Mouse (Mus musculus): ENCODE results near the gene Taok2.

The Taok2 gene

DNA sequence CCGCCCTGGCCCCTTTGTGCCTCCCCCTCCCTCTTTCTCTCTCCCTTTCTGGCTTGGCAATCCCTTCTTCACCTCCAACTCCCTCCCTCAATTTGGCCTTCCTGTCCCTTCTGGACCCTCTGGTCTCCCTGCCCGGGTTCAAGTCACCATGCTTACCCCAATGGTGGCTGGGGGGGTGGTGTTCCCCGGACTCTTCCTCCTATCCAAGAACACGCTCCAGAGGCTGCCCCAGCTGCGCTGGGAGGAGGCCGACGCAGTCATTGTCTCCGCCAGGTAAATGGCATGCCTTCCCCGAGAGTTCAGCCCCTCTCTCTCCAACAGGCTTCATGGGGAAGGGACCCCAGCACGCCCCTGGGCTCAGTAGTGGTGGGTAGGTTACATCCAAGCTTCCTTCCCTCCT is 60.6 kb downstream of the Taok2 start:
- no peak for DNase-seq

DNA sequence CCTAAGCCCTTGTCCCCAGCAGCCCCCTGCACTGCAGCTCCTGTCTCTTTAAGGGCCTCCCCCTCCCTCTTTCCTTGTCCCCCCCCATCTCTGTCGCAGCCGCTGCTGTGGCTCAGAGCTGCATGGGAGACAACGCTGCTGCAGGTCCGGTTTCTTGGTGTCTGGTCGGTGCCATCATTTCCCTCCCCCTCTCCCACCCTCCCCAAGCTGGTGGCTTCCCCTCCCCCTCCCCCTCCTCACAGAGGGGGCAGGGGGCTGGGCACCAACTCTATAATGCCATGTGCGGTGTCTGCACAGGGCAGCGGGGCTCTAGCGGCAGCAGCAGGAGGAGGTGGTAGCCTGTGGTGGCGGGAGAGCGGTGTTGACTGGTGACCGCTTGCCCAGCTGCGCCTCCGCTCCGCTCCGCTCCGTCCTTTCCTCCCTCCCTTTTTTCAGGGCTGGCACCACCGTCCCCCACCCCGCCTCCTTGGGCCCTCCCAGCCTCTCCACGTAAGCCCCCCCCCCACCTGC is 61.2 kb downstream of the Taok2 start:
- DNase-seq: no peak

DNA sequence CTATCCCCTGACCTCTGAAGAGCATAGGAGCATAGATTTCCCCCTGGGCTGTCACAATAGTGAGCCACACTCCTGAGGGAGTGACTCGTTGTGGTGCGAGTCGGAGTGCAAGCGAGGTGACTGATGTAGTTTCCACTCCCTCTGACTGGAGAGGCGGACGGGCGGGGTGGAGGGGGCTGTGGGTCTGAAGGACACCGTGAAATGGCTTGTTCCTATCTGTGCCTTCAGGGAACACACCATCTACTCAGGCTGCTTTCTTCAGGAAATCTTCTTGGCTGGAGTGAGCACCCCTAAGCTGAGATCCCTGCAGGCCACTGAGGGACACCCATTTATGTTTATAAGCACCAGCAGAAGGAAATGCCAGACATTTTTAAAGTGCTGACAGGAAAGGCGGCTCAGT is 61.8 kb downstream of the Taok2 start:
- DNase-seq: peak; percentile 97

DNA sequence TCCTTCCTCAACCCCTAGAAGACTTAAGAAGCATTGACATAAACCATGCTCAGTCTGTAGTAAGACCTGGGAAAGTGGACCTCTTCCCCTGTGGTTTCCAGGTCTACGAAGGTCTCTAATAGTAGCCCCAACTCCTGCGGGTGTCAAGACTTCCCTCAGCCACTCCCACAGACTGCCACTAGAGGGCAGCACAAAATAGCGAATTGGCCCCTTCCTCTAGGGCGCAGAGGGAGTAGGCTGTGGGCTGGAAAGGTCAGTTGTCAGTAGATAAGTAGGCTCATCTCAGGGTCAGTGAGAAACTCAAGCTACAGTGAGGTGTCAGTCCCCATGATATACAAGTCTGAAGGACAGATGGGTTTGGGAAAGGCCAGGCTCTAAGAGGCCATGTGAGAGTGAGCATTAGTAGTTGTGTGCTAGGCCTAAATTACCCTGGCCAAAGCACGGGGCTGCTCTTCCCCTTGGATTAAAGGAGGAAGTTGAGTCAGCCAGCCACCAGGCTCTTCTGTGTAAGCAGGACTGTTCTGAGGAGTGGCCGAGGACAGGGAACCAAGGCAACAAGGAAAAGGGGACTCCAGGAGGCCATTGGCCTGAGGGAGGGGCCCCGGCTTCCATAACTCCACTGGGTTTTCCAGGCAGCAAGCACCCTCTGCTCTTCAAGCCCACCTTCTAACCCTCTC is 62.5 kb downstream of the Taok2 start:
- peak; percentile 97 for DNase-seq

DNA sequence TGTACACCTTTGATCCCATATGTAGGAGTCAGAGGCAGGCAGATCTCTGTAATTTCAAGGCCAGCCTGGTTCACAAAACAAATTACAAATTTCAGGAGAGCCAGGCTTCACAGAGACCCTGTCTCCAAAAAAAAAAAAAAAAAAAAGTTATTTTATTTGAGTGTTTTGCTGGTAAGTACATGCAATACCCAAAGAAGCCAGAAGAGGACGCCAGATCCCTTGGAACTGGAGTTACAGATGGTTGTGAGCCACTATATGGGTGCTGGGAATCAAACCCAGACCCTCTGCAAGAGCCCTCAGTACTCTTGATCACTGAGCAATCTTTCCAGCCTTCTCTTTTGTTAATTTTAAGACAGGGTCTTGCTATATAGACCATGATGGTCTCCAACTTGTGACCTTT is 65.7 kb downstream of the Taok2 start:
- DNase-seq: no peak

DNA sequence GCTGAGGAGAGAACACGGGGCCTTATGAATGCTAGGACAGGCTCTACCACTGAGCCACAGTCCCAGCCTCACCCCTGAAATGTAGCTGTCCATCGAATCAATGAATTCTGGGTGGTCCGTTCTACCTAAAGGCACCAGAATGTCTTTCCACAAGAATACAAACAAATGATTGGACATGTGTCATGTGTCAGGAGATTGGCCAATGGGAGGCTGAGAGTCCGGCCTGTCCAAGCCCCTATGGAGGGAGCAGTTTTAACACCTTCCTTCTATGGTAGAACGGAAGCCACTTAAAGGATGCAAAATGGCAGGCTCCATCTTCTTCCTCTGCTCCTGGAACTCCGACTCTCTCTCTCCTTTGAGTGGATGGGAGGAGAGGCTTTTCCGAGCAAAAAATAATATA is 66.9 kb downstream of the Taok2 start:
- no peak for DNase-seq

DNA sequence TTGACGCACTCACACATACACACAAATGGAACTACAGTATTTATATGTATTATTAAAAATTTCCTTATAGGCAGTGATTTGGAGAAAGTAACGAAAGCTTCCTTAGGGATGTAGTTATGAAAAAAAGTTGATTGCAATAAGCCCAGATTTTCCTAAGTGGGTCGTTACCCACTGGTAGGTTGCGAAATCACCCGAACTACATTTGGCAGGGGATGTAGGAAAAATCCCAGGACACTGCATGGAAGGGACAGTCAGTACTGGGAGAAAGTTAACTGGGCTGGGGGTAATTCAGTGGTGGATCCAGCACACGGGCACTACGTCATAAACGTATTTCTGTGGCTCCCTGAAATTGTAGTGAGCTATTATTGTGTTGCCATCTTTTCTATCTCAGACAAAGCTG is 68.0 kb downstream of the Taok2 start:
- peak; percentile 98 for DNase-seq

DNA sequence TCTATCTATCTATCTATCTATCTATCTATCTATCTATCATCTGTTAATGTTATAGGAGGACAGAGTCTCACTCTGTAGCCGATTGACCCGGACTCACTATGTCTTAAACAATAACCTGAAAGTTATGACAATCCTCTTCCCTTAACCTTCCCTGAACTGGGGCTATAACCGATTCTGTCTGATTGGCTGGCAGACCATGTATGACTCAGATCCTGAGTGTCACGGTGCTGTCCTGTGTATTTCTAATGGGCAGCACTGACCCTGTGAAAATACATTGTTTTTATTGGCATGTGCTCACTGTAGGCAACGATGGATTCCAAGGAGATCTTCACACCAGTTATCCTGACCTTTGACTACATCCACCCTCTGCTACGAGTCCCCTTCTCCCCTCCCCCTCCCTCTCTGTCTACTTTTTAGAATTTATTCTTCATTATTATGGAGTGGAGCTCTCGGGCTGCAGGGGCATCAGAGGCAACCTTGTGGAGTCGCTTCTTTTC is 68.7 kb downstream of the Taok2 start:
- peak; percentile 82 for DNase-seq
